Mouse (Mus musculus) urinary bladder, adult 18-20 months (tissue): Measurements from ENCODE around the gene Nkrf.
"Not testable (repeated sequence)": the region's sequence is repeated elsewhere in the genome, so short reads cannot be mapped to it uniquely, and the experiment has no call there.

ENCODE experiments used
- DNase-seq, 2 experiments: peaks; one replicate each; pipeline ENCODE4 v3.0.0; 2022; ENCODE audit warnings: low spot score in 2 of 2, mixed read lengths in 2 of 2

The Nkrf gene

GRCm38 (mm10) chrX:36902321-36903114 lies at the start of gene Nkrf:
Gene Nkrf (minus strand): TSS chrX:36902899.
- peak in 1 of 2 experiments; percentile 8 for DNase-seq

GRCm38 (mm10) chrX:36941106-36941505 lies 38.4 kb upstream of the Nkrf start:
- DNase-seq, result no peak

DNA sequence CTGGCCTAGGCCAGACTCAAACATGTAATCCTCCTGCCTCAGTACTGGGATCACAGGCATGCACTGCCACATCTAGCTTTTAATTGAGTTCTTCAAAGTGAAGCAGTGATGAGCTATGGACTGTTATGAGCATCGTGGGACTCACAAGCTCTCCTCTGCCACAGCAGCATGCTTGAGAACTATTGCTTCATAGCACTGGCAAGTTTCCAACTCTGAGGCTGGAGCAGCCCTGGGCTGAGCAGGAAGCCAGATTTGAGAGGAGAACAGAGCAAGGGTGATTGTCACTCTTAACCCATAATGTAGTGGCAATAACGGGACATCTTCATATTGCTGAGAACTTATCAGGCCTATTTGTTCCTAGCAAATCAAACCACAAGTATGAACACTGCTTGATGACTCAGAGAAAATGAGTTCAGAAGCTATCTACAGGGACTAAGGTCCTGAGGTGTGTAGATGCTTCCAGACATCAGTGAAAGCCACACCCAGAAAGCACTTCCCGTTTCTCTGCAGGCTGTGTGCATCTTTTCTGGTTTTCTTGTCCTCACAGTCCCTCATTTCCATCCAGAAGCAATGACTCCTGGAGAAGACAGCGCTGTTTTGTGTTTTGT lies 37.2 kb upstream of the Nkrf start:
- DNase-seq, result peak; percentile 1 to 15

- no peak for DNase-seq
Measured at GRCm38 (mm10) chrX:36935326-36935966, 32.7 kb upstream of the Nkrf start.

GRCm38 (mm10) chrX:36930574-36930973 lies 27.9 kb upstream of the Nkrf start:
- DNase-seq, result no peak

DNA sequence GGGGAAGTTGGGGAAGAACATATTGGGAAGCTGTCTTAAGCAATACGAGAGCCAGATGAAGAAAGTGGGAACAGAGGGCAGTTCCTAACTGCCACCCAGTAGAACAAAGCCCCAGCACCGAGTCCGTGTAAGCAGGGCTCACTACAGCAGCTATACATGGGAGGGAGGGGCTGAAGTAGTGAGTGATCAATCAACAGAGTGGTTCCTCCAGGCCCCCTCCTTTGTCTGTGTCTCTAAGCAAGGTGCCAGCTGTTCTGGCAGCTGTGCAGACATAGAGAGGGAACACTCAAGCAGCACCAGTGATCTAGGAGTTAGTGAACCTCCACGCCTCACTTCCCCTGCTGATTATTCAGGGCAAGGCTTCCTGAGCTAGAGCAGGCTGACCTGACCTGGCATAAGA lies 27.0 kb upstream of the Nkrf start:
- DNase-seq, result no peak

DNA sequence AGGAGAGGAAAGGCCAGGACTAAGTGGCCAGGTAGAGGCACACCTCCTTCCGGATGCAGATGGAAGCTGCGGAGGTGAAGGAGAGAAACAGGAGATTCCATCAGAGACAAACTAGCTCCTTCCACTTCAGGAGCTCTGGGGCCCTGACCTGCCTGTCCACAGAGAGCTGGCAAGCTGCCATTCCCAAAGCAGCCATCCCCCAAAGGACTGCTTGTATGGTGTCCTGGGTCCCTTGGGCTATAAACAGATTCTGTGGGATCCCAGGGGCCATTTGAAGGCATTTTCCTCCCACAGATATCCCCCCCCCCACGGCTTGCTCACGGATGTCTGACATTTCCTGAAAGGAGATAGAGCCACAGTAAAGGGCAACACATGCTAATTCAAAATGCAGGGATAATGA lies 26.1 kb upstream of the Nkrf start:
- no peak for DNase-seq

DNA sequence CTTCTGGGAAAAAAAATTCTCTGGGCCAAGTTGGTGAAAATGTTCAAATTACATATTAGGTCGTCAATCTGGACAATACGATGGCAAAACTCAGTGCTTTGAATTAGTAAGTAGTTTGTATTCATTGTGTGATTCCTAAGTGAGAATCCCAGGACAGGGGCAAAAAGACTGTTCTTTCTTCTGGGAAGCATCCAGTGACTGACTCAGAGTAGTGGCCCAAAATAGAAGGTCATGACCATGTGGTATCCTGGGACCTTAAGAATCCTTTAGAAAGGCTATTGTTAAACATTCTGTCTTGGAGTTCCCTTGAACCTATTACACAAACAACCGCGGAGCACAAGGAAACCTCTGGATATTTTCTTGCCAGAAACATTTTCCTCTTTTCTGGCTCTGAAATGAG lies 18.6 kb upstream of the Nkrf start:
- DNase-seq, result no peak

- DNase-seq, result no peak
Measured at GRCm38 (mm10) chrX:36917749-36918148, 15.1 kb upstream of the Nkrf start.

GRCm38 (mm10) chrX:36911343-36911742 lies 8.6 kb upstream of the Nkrf start:
- DNase-seq, result no peak

DNA sequence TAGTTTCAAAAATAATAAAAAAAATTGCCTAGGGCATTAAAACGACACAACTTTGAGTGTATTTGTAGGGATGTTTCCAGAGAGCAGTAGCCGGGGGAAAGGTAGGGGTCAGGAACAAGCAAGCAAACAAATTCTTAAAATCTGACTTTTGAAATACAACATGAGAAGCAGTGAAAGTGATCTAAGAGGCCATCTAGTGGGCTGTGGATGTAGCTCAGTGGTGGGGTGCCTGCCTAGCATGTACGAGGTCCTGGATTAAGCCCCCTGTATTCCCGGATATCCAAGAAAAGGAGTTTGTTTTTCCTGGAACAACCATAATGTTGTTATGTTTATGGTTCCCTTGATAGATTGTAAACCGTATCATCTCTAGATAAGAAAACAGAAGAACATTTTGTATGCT lies 3.8 kb upstream of the Nkrf start:
- no peak for DNase-seq

GRCm38 (mm10) chrX:36903115-36903768 lies 543 bp upstream of the Nkrf start:
- DNase-seq, result peak; percentile 81 to 87

DNA sequence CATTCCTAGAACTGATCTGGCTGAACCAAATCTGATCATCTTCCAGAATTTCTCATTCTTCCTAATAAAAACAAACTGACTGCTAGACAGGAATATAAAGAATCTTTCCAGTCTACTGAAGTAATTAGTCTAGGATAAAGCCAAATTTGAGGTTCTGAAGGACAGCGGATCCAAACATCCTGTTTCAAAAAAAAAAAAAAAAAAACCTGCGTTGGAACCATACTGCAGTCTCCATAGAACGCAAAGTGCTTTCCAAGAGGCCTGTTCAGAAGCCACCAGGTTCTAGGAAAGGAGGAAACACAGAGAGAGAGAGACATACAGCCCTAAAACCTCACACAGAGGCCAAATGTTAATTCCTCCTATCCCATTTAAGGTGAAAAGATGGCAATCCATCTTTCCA lies 1.0 kb downstream of the Nkrf start:
- no peak for DNase-seq

DNA sequence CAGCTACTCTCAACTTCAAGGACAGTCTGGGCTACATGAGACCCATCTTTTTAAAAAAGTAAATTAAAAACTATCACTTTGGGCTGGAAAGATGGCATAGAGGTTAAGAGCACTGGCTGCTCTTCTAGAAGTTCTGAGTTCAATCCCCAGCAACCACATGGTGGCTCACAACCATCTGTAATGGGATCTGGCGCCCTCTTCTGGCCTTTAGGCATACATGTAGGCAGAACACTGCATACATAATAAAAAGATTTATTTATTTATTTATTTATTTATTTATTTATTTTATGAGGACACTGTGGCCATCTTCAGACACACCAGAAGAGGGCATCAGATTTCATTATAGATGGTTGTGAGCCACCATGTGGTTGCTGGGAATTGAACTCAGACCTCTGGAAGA lies 3.8 kb downstream of the Nkrf start:
- not testable (repeated sequence) for DNase-seq

GRCm38 (mm10) chrX:36884719-36885118 lies 18.0 kb downstream of the Nkrf start:
- no peak for DNase-seq

- peak; percentile 1 to 18 for DNase-seq
Measured at GRCm38 (mm10) chrX:36874704-36875128, 28.0 kb downstream of the Nkrf start.

- DNase-seq, result peak; percentile 76 to 79
Measured at GRCm38 (mm10) chrX:36874178-36874696, 28.5 kb downstream of the Nkrf start.

GRCm38 (mm10) chrX:36873765-36874164 lies 28.9 kb downstream of the Nkrf start, which contains the start of the genes Ube2a and C330007P06Rik:
Gene Ube2a (plus strand): TSS chrX:36873900.
Gene C330007P06Rik (minus strand): TSS chrX:36874111.
- no peak for DNase-seq

GRCm38 (mm10) chrX:36870372-36870771 lies 32.3 kb downstream of the Nkrf start:
- no peak for DNase-seq

- DNase-seq, result no peak
Measured at GRCm38 (mm10) chrX:36864609-36865328, 37.9 kb downstream of the Nkrf start.
